Mouse (Mus musculus) CD8-positive naive resting alpha-beta T cell, adult 2 months (primary cell): ENCODE measurements around the gene Mrps24.

Source experiments
- DNase-seq, 2 experiments: peaks; one replicate each; pipeline ENCODE4 v3.0.0; 2022; ENCODE audit warnings: low read depth in 2 of 2, low spot score in 2 of 2

The Mrps24 gene

GRCm38 (mm10) chr11:5715630-5716105 lies at the start of gene Mrps24:
Mrps24 (minus strand) TSS chr11:5715680.
- no peak for DNase-seq

- no peak for DNase-seq
These were observed 47.1 kb upstream of the Mrps24 start for GRCm38 (mm10) chr11:5762633-5762982.

GRCm38 (mm10) chr11:5761820-5762632 lies 46.5 kb upstream of the Mrps24 start, which contains the start of gene Urgcp:
Urgcp (minus strand) TSS chr11:5762376.
- DNase-seq: peak; percentile 92 to 96

GRCm38 (mm10) chr11:5753755-5754154 lies 38.3 kb upstream of the Mrps24 start:
- no peak for DNase-seq

- DNase-seq: no peak
These were observed 29.5 kb upstream of the Mrps24 start for GRCm38 (mm10) chr11:5744951-5745350.

GRCm38 (mm10) chr11:5742106-5742505 lies 26.6 kb upstream of the Mrps24 start:
- no peak for DNase-seq

GRCm38 (mm10) chr11:5740965-5741627 lies 25.6 kb upstream of the Mrps24 start:
- peak; percentile 67 for DNase-seq

GRCm38 (mm10) chr11:5740599-5740964 lies 25.1 kb upstream of the Mrps24 start:
- DNase-seq: no peak

GRCm38 (mm10) chr11:5739846-5740245 lies 24.4 kb upstream of the Mrps24 start:
- no peak for DNase-seq

- no peak for DNase-seq
These were observed 23.6 kb upstream of the Mrps24 start for GRCm38 (mm10) chr11:5738888-5739632.

GRCm38 (mm10) chr11:5737137-5737536 lies 21.7 kb upstream of the Mrps24 start:
- no peak for DNase-seq

GRCm38 (mm10) chr11:5734323-5734722 lies 18.8 kb upstream of the Mrps24 start:
- DNase-seq: no peak

- no peak for DNase-seq
These were observed 16.9 kb upstream of the Mrps24 start for GRCm38 (mm10) chr11:5732401-5732800.

- no peak for DNase-seq
These were observed 14.1 kb upstream of the Mrps24 start for GRCm38 (mm10) chr11:5729582-5729981.

GRCm38 (mm10) chr11:5718611-5719354 lies 3.3 kb upstream of the Mrps24 start:
- no peak for DNase-seq

GRCm38 (mm10) chr11:5716938-5717705 lies 1.6 kb upstream of the Mrps24 start:
- DNase-seq: no peak

- no peak for DNase-seq
These were observed 766 bp upstream of the Mrps24 start for GRCm38 (mm10) chr11:5716246-5716645.

GRCm38 (mm10) chr11:5715179-5715578 lies 301 bp downstream of the Mrps24 start:
- DNase-seq: no peak

- peak; percentile 73 to 80 for DNase-seq
These were observed 7.7 kb downstream of the Mrps24 start for GRCm38 (mm10) chr11:5707530-5708353.
